9 mouse cellular contexts compared by ENCODE assay signal in genomic region chr4:155056724-155057123, GRCm38 (mm10). TPM values are rescaled to one million over a fixed set of nuclear protein-coding genes. Genes with fewer than 3 reads are reported as not detected.
A peak's percentile ranks its signal among the peaks of the same experiment; 100 is the strongest.
DNase-seq lines count a peak whose midpoint lies in the region; TF ChIP-seq lines count a peak whose summit lies in the region.
"Had no signal": no experiment of that assay in that cellular context is flagged by ENCODE, and none has a peak within 500 bp of the region (broad histone marks: within the 10 kb centered on the region; RNA-seq: fewer than 3 reads in every experiment).

Gene Plch2 (minus strand): TSS chr4:155056784.

- no peak within 1 kb of the TSS for H3K4me3 ChIP-seq in thymus, adult 2 months (ENCODE audit: control insufficient read depth, insufficient read depth, low read length)

- peaks cover 11% of the 10 kb centered on the region for H3K4me1 ChIP-seq in thymus, adult 2 months (replicated peaks; ENCODE audit: control insufficient read depth, insufficient read depth, low read length)

- H3K27me3 ChIP-seq in thymus, adult 2 months (ENCODE audit: control insufficient read depth, insufficient read depth, low read length), result no peaks in the 10 kb centered on the region

- H3K36me3 ChIP-seq in thymus, adult 2 months (ENCODE audit: control insufficient read depth, insufficient read depth, low read length), result no peaks in the 10 kb centered on the region

- 71% methylated on average over 10 of the region's 10 CpGs for WGBS in thymus, adult 2 months

- peak; percentile 33 for DNase-seq in adrenal gland, postnatal 10 days
- DNase-seq in adrenal gland, postnatal 14 days, result no peak
- no peak for DNase-seq in thymus, adult 2 months
- DNase-seq in thymus, postnatal 14 days, result no peak
- no peak for DNase-seq in left cerebral cortex, postnatal 36 days (ENCODE audit: low spot score in 2 of 2)
- peak; percentile 42 for DNase-seq in urinary bladder, postnatal 25 days (ENCODE audit: low spot score)
- DNase-seq in right cerebral cortex, postnatal 36 days (ENCODE audit: low spot score in 2 of 2), result no peak
- no peak for DNase-seq in spleen, postnatal 14 days (ENCODE audit: low spot score in 2 of 2)
- DNase-seq: kidney, adult 8-10 months had no signal

- no peak within 1 kb of the TSS for H3K27ac ChIP-seq in thymus, adult 2 months (ENCODE audit: control insufficient read depth, insufficient read depth, low read length)

- intact Hi-C loops in left cerebral cortex, postnatal 36 days (cut with DNase I), result no loop called here

- TF ChIP-seq POLR2A in thymus, adult 2 months (IDR thresholded peaks at IDR 0.05; ENCODE audit: control insufficient read depth, extremely low read depth, insufficient read depth, low read length, poor library complexity), result no peak

- TF ChIP-seq CTCF in thymus, adult 2 months (IDR thresholded peaks at IDR 0.05; ENCODE audit: borderline replicate concordance, control insufficient read depth, extremely low read depth, insufficient read depth, low read length, poor library complexity), result no peak

RNA-seq across cellular contexts. Expression of gene Plch2, which starts in this region (rescaled TPM):
- total RNA-seq in adrenal gland, postnatal 10 days (2021), result under 1 TPM; 0.27 to 0.79 TPM
- 0.33 and 0.83 TPM in 2 replicates for total RNA-seq in adrenal gland, postnatal 14 days (2021)
- 7.6 and 10.0 TPM in 2 replicates for polyA plus RNA-seq in thymus, adult 2 months (2012; rRNA removed)
- total RNA-seq in left cerebral cortex, postnatal 36 days (2021), result 10 to 100 TPM; 63.2 to 92.6 TPM

Comparison
In these comparisons a context has a peak if more than half of its experiments do, and no peak if none do; other contexts are left out.
1. RNA of gene Plch2 (total RNA-seq): 63.2 to 92.6 TPM in left cerebral cortex, postnatal 36 days; 0.27 to 0.79 TPM in adrenal gland, postnatal 10 days and 0.33 to 0.83 TPM in adrenal gland, postnatal 14 days; every median in the first group is over 10 times any median in the second.
2. Peak in DNase-seq in adrenal gland, postnatal 10 days; RNA of the gene not detected or under 1 TPM.